Comparison of ENCODE assay signal across 15 mouse cellular contexts in the genomic region with DNA sequence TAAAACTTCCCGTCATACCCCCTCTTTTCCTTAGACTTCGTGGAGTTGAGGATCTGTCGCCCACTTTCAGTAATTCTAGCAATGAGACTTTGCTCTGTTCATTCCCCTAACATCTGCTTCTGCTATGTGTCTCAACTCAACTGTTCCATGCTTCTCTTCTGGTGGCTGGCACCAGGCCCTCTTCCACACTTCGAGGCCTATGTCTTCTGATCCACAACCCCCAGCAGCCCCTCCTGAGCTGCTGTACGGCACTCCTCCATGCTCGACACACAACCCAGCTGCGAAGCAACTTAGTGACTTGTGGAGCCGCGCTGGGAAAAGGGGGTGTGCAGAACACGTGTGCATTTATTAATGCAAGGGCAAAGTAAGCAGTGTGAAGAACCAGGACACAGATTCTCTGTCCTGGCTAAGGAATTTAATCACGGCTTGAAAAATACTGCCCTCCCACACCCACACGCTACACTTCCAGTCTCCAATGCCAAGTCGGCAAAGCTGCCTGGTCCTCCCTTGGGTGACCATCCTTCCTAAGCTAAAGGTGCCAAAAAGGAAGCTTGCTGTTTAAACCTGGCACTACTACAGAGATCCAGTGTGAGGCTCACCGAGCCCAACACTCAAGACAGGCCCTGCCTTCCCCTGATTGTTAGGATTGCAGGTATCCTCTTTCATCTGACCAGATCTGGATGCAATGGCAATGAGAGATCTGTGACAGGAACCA.
DNase-seq lines count a peak whose midpoint lies in the region; ATAC-seq lines count a peak whose summit lies in the region.
"Had no signal": no experiment of that assay in that cellular context is flagged by ENCODE, and none has a peak within 500 bp of the region (broad histone marks: within the 10 kb centered on the region; RNA-seq: fewer than 3 reads in every experiment).

No protein-coding gene starts in this region.

- WGBS in hindbrain, embryonic 16.5 days, result 85% methylated on average over 14 of the region's 14 CpGs
- WGBS in hindbrain, embryonic 13.5 days, result 91% methylated on average over 14 of the region's 14 CpGs
- 85% methylated on average over 14 of the region's 14 CpGs for WGBS in liver, embryonic 11.5 days
- 91% methylated on average over 14 of the region's 14 CpGs for WGBS in forebrain, embryonic 12.5 days

- peak; percentile 34; the same call in 1 of the 2 replicates for ATAC-seq in hindbrain, embryonic 16.5 days
- ATAC-seq in hindbrain, embryonic 13.5 days (ENCODE audit: low FRiP score), result no peak
- no peak for ATAC-seq in liver, embryonic 11.5 days (replicated peaks; ENCODE audit: low FRiP score)
- ATAC-seq in forebrain, embryonic 12.5 days (ENCODE audit: low FRiP score), result no peak
- ATAC-seq: intestine, embryonic 15.5 days had no signal

- H3K36me3 ChIP-seq in hindbrain, embryonic 16.5 days (ENCODE audit: control insufficient read depth, insufficient read depth, low read length), result no peaks in the 10 kb centered on the region
- no peaks in the 10 kb centered on the region for H3K36me3 ChIP-seq in hindbrain, embryonic 13.5 days
- H3K36me3 ChIP-seq in liver, embryonic 11.5 days (ENCODE audit: control insufficient read depth, insufficient read depth, low read length), result no peaks in the 10 kb centered on the region
- H3K36me3 ChIP-seq in forebrain, embryonic 12.5 days (replicated peaks), result no peaks in the 10 kb centered on the region
- H3K36me3 ChIP-seq: heart, embryonic 15.5 days; intestine, embryonic 15.5 days; midbrain, embryonic 10.5 days; stomach, embryonic 15.5 days had no signal

- intact Hi-C loops in heart, postnatal 36 days (cut with DNase I), result no loop called here

- H3K9ac ChIP-seq in hindbrain, embryonic 16.5 days (ENCODE audit: low read depth, low read length), result no peak overlapping the region
- no peak overlapping the region for H3K9ac ChIP-seq in hindbrain, embryonic 13.5 days
- no peak overlapping the region for H3K9ac ChIP-seq in liver, embryonic 11.5 days (ENCODE audit: low read depth, low read length)
- no peak overlapping the region for H3K9ac ChIP-seq in forebrain, embryonic 12.5 days
- H3K9ac ChIP-seq: heart, embryonic 15.5 days; intestine, embryonic 15.5 days; stomach, embryonic 15.5 days had no signal

- DNase-seq in adrenal gland, adult 2 months, result peak; percentile 13
- DNase-seq in adrenal gland, postnatal 4 days (ENCODE audit: low spot score in 2 of 2), result no peak
- DNase-seq in heart, postnatal 36 days, result peak; percentile 11 to 18
- DNase-seq in ovary, adult 18-20 months (ENCODE audit: low spot score), result peak; percentile 16
- no peak for DNase-seq in liver, embryonic 11.5 days (ENCODE audit: low spot score)
- DNase-seq: embryo, embryonic 11 days; liver; right cerebral cortex, postnatal 25 days had no signal

- H3K27me3 ChIP-seq in hindbrain, embryonic 16.5 days (replicated peaks; ENCODE audit: control insufficient read depth, insufficient read depth, low read length), result no peaks in the 10 kb centered on the region
- no peaks in the 10 kb centered on the region for H3K27me3 ChIP-seq in hindbrain, embryonic 13.5 days
- H3K27me3 ChIP-seq in liver, embryonic 11.5 days (replicated peaks; ENCODE audit: control insufficient read depth, insufficient read depth, low read length), result no peaks in the 10 kb centered on the region
- 0 out of 2 replicates have a peak, but pooled peaks cover 3% of the 10 kb centered on the region for H3K27me3 ChIP-seq in forebrain, embryonic 12.5 days
- H3K27me3 ChIP-seq: heart, embryonic 15.5 days; intestine, embryonic 15.5 days; stomach, embryonic 15.5 days had no signal

- no peak overlapping the region for H3K4me3 ChIP-seq in hindbrain, embryonic 16.5 days (ENCODE audit: low read length)
- H3K4me3 ChIP-seq in hindbrain, embryonic 13.5 days, result no peak overlapping the region
- H3K4me3 ChIP-seq in liver, embryonic 11.5 days (ENCODE audit: low read depth, low read length), result no peak overlapping the region
- no peak overlapping the region for H3K4me3 ChIP-seq in forebrain, embryonic 12.5 days (replicated peaks)
- H3K4me3 ChIP-seq: heart, embryonic 15.5 days; intestine, embryonic 15.5 days; midbrain, embryonic 10.5 days; stomach, embryonic 15.5 days had no signal

- H3K9me3 ChIP-seq in hindbrain, embryonic 16.5 days (ENCODE audit: control insufficient read depth, low read length), result no peaks in the 10 kb centered on the region
- no peaks in the 10 kb centered on the region for H3K9me3 ChIP-seq in hindbrain, embryonic 13.5 days
- no peaks in the 10 kb centered on the region for H3K9me3 ChIP-seq in liver, embryonic 11.5 days (ENCODE audit: control insufficient read depth, low read length)
- H3K9me3 ChIP-seq in forebrain, embryonic 12.5 days, result no peaks in the 10 kb centered on the region
- H3K9me3 ChIP-seq: heart, embryonic 15.5 days; intestine, embryonic 15.5 days; midbrain, embryonic 10.5 days; stomach, embryonic 15.5 days had no signal

- H3K4me2 ChIP-seq in hindbrain, embryonic 16.5 days (ENCODE audit: low read length), result no peak overlapping the region
- no peak overlapping the region for H3K4me2 ChIP-seq in hindbrain, embryonic 13.5 days
- no peak overlapping the region for H3K4me2 ChIP-seq in liver, embryonic 11.5 days
- H3K4me2 ChIP-seq in forebrain, embryonic 12.5 days, result no peak overlapping the region
- H3K4me2 ChIP-seq: heart, embryonic 15.5 days; intestine, embryonic 15.5 days; stomach, embryonic 15.5 days had no signal

- H3K4me1 ChIP-seq in hindbrain, embryonic 16.5 days (ENCODE audit: control insufficient read depth, insufficient read depth, low read depth, low read length), result no peaks in the 10 kb centered on the region
- H3K4me1 ChIP-seq in hindbrain, embryonic 13.5 days (replicated peaks), result no peaks in the 10 kb centered on the region
- no peaks in the 10 kb centered on the region for H3K4me1 ChIP-seq in liver, embryonic 11.5 days (replicated peaks; ENCODE audit: control insufficient read depth, insufficient read depth, low read length)
- 0 out of 2 replicates have a peak, but pooled peaks cover 3% of the 10 kb centered on the region for H3K4me1 ChIP-seq in forebrain, embryonic 12.5 days
- H3K4me1 ChIP-seq: intestine, embryonic 15.5 days had no signal

- H3K27ac ChIP-seq in hindbrain, embryonic 16.5 days (ENCODE audit: low read depth, low read length), result no peak overlapping the region
- no peak overlapping the region for H3K27ac ChIP-seq in hindbrain, embryonic 13.5 days
- H3K27ac ChIP-seq in liver, embryonic 11.5 days (ENCODE audit: low read depth, low read length), result no peak overlapping the region
- no peak overlapping the region for H3K27ac ChIP-seq in forebrain, embryonic 12.5 days
- H3K27ac ChIP-seq: heart, embryonic 15.5 days; intestine, embryonic 15.5 days; midbrain, embryonic 10.5 days; stomach, embryonic 15.5 days had no signal

Comparison
In these comparisons a context has a peak if more than half of its experiments do, and no peak if none do; other contexts are left out.
1. DNase-seq: peak in adrenal gland, adult 2 months (single experiment), heart, postnatal 36 days (2 of 2) and ovary, adult 18-20 months (single experiment); none in adrenal gland, postnatal 4 days (0 of 2) and liver, embryonic 11.5 days (single experiment).